8 mouse cellular contexts compared by ENCODE assay signal in genomic region chr7:101837606-101838471, GRCm38 (mm10). TPM values are rescaled to one million over a fixed set of nuclear protein-coding genes. Genes with fewer than 3 reads are reported as not detected.
DNase-seq lines count a peak whose midpoint lies in the region; ATAC-seq lines count a peak whose summit lies in the region.

Gene Inppl1, minus strand, starts transcription at chr7:101838229.

- under 1% methylated on average over 64 of the region's 64 CpGs for WGBS in hindbrain, embryonic 15.5 days

- peak within 1 kb of the TSS; percentile 82 for H3K27ac ChIP-seq in hindbrain, embryonic 15.5 days (replicated peaks)

- peak within 1 kb of the TSS; percentile 63 for H3K4me3 ChIP-seq in hindbrain, embryonic 15.5 days

- H3K27me3 ChIP-seq in hindbrain, embryonic 15.5 days: peaks cover 8% of the 10 kb centered on the region; the same call in 1 of the 2 replicates

- H3K4me2 ChIP-seq in hindbrain, embryonic 15.5 days: peak within 1 kb of the TSS; percentile 99

- peaks cover 36% of the 10 kb centered on the region for H3K4me1 ChIP-seq in hindbrain, embryonic 15.5 days (replicated peaks)

- peak within 1 kb of the TSS; percentile 63 for H3K9ac ChIP-seq in hindbrain, embryonic 15.5 days

- no peaks in the 10 kb centered on the region for H3K36me3 ChIP-seq in hindbrain, embryonic 15.5 days

- no peaks in the 10 kb centered on the region for H3K9me3 ChIP-seq in hindbrain, embryonic 15.5 days

- peak; percentile 78 for ATAC-seq in hindbrain, embryonic 15.5 days (ENCODE audit: low FRiP score, low read depth)

- DNase-seq in T-cell, adult 2 months (ENCODE audit: low spot score): peak; percentile 18
- peak; percentile 87 to 91 for DNase-seq in cerebellum, postnatal 25 days
- DNase-seq in gastrocnemius, adult 18-20 months (ENCODE audit: low spot score): peak; percentile 95
- DNase-seq in left cerebral cortex, adult 18-20 months (ENCODE audit: low spot score in 2 of 2): peak; percentile 79 to 84
- DNase-seq in lung, postnatal 4 days: peak; percentile 90 to 93
- peak; percentile 72 to 80 for DNase-seq in right cerebral cortex, adult 2 months (ENCODE audit: low spot score in 2 of 2)
- DNase-seq in urinary bladder, postnatal 36 days (ENCODE audit: low spot score in 2 of 2): peak; percentile 87 to 91

RNA-seq across cellular contexts. Expression of gene Inppl1, which starts in this region (rescaled TPM):
- 100 to 1,000 TPM in 1 of 2 experiments, 10 to 100 TPM in 1; 93.5 to 101 TPM for total RNA-seq in gastrocnemius, adult 18-20 months (2021)
- polyA plus RNA-seq in hindbrain, embryonic 15.5 days (2015; fragmentation: Nextera tagmentation; extraction: Ambion mirVana): 17.2 and 18.2 TPM in 2 replicates
- 10 to 100 TPM; 28.7 to 31.4 TPM for total RNA-seq in left cerebral cortex, adult 18-20 months (2021)

Comparison
In these comparisons a context has a peak if more than half of its experiments do, and no peak if none do; other contexts are left out.
1. Peak in every context shown above with its lines: DNase-seq, ATAC-seq, H3K4me3 ChIP-seq and H3K27ac ChIP-seq.
2. DNase-seq: peak in every context shown above with its lines; median percentile 95 in gastrocnemius, adult 18-20 months; 92 in lung, postnatal 4 days; 89 in cerebellum, postnatal 25 days; 89 in urinary bladder, postnatal 36 days; 82 in left cerebral cortex, adult 18-20 months; 76 in right cerebral cortex, adult 2 months; 18 in T-cell, adult 2 months.